Mouse (Mus musculus) intestine, embryonic 14.5 days (tissue): ENCODE results near the gene Hrh3. TPM values are rescaled to one million over a fixed set of nuclear protein-coding genes. Genes with fewer than 3 reads are reported as not detected.

Experiments used
- ATAC-seq: fragments of 200-750 bp; cut with Nextera tagmentation; replicated peaks from 2 replicates; pipeline ENCODE4 v1.8.0; 2017; ENCODE audit warnings: low read depth, moderate number of reproducible peaks, moderate TSS enrichment, moderate library complexity; ENCODE audit not compliant: low FRiP score, low TSS enrichment
- DNase-seq: peaks from one replicate; pipeline ENCODE4 v3.0.0-alpha.2; 2018; ENCODE audit warnings: low spot score
- H3K27ac ChIP-seq: fragments of 300-500 bp; sonication (generic); 2 replicates; pipeline ENCODE4 v1.5.1; 2014; ENCODE audit warnings: low read depth, mild to moderate bottlenecking, control low read depth
- H3K27me3 ChIP-seq: fragments of 300-500 bp; sonication (generic); replicated peaks from 2 replicates; pipeline ENCODE4 v1.6.1; 2014; ENCODE audit warnings: low read length, control low read depth; ENCODE audit not compliant: control insufficient read depth, insufficient read depth
- H3K36me3 ChIP-seq: fragments of 300-500 bp; sonication (generic); 2 replicates; pipeline ENCODE4 v1.6.1; 2014; ENCODE audit warnings: low read length, control low read depth; ENCODE audit not compliant: control insufficient read depth, insufficient read depth
- H3K4me1 ChIP-seq: fragments of 300-500 bp; sonication (generic); replicated peaks from 2 replicates; pipeline ENCODE4 v1.6.1; 2014; ENCODE audit warnings: low read length, control low read depth, mixed read lengths; ENCODE audit not compliant: control insufficient read depth, insufficient read depth
- H3K4me2 ChIP-seq: fragments of 300-500 bp; sonication (generic); 2 replicates; pipeline ENCODE4 v1.6.1; 2014; ENCODE audit warnings: low read length
- H3K4me3 ChIP-seq: fragments of 300-500 bp; sonication (generic); 2 replicates; pipeline ENCODE4 v1.5.1; 2014; ENCODE audit warnings: low read depth, low read length, control low read depth, mixed read lengths
- H3K9ac ChIP-seq: fragments of 300-500 bp; sonication (generic); 2 replicates; pipeline ENCODE4 v1.6.1; 2014; ENCODE audit warnings: mild to moderate bottlenecking, low read length
- H3K9me3 ChIP-seq: fragments of 300-500 bp; sonication (generic); 2 replicates; pipeline ENCODE4 v1.6.1; 2016; ENCODE audit warnings: low read length, control low read depth; ENCODE audit not compliant: control insufficient read depth
- WGBS: fragments of 180-500 bp; shearing (Covaris S2); extraction: QIAGEN DNeasy Blood & Tissue Kit; methylation state at CpG from one replicate; pipeline ENCODE4 v1.1.7; 2014; 5-methylcytosine and 5-hydroxymethylcytosine counted together
- polyA plus RNA-seq: library from polyadenylated mRNA; unstranded; fragments of >200 nt; fragmentation: Nextera tagmentation; extraction: Ambion mirVana; gene quantifications from 2 replicates; pipeline ENCODE4 v1.2.1, GENCODE M21; 2014

Hrh3 gene
- polyA plus RNA-seq, 1 experiment from 2014 or later, result 0.19 TPM

DNA sequence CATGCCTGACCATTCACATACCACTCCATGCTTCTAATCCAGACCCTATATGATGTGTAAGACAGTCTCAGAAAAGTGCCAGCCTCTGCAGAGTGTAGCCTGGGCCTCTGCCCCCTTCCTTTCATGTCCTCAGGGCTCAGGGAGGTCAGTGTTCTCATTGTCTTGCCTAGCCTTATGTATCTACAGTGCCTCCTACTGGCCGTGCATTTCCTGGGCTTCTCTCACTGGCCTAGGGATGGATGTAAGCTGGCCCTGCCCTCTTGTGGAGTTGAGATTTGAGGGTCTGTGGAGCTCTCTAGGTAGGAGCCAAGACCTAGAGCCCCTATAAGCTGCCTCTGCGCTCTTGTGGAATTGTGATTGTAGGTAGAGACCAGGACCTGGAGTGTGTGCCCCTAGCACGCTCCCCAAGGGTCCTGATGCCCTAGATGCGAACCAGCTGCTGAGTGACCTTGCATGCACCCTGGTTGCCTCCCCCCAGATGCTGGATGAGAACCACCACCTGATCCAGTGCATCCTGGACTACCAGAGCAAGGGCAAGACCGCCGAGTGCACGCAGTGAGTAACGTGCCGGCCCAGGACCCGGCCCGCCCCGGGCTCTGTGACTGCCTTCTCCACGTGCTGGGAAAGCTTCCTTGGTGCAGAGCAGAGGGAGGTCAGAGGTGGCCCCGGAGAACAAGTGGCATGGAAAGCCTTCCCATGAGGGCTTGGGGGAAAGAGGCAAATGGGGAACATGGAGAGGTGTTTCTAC lies 52.1 kb downstream of the Hrh3 start:
- Histone ChIP-seq H3K9me3 (no peaks in the 10 kb centered on the region), H3K4me1 (0 out of 2 replicates have a peak, but pooled peaks cover 3% of the 10 kb centered on the region), H3K4me2 (no peak overlapping the region), H3K27me3 (no peaks in the 10 kb centered on the region), H3K36me3 (peaks cover 31% of the 10 kb centered on the region), H3K9ac (no peak overlapping the region), H3K27ac (no peak overlapping the region), H3K4me3 (no peak overlapping the region)
- WGBS, result 87% methylated on average over 14 of the region's 14 CpGs
- no peak for ATAC-seq
- DNase-seq, result no peak

DNA sequence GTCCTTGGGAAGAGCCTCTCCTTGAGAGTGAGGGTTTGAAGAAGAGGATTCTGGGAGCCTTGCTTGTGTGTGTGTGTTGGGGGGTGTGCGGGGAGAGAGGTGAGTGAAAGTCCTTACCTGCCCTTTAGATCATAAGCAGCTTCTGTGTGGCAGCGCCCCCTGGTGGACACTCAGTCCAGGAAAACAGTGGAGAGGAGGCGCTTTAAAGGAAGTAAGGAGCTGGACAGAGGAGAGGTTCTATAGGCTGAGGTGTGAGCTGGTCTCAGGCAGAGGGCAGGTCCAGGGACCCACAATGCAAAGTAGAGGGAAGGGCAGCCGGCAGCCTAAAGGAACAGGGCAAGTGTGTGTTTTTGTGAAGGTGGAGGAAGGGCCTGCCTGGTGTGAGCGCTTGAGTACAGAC lies 53.3 kb downstream of the Hrh3 start:
- H3K4me1 ChIP-seq, result 0 out of 2 replicates have a peak, but pooled peaks cover 3% of the 10 kb centered on the region
- H3K4me2 ChIP-seq, result no peak overlapping the region
- H3K4me3 ChIP-seq, result no peak overlapping the region
- peaks cover 19% of the 10 kb centered on the region for H3K36me3 ChIP-seq
- H3K27ac ChIP-seq, result no peak overlapping the region
- DNase-seq (peak; percentile 95), ATAC-seq (0 out of 2 replicates have a peak, but pooled peaks have one; percentile 34)
- WGBS, result 28% methylated on average over 5 of the region's 5 CpGs
- no peaks in the 10 kb centered on the region for H3K9me3 ChIP-seq
- H3K27me3 ChIP-seq, result no peaks in the 10 kb centered on the region
- no peak overlapping the region for H3K9ac ChIP-seq

Other genes with a start within 250 kb of the Hrh3 start
- 5.2 and 5.4 TPM in 2 replicates for gene Taf4, start 127.8 kb downstream of the Hrh3 start, polyA plus RNA-seq
- gene Lsm14b, start 79.5 kb downstream of the Hrh3 start, polyA plus RNA-seq, result 6.2 and 6.3 TPM in 2 replicates
- gene Psma7, start 62.1 kb downstream of the Hrh3 start, polyA plus RNA-seq, result 612 and 735 TPM in 2 replicates
- 5.0 and 5.4 TPM in 2 replicates for gene Ss18l1, start 62.0 kb downstream of the Hrh3 start, polyA plus RNA-seq
- 24.2 and 27.5 TPM in 2 replicates for gene Mtg2, start 33.9 kb downstream of the Hrh3 start, polyA plus RNA-seq
- gene Osbpl2, start 14.8 kb upstream of the Hrh3 start, polyA plus RNA-seq, result 31.2 and 31.4 TPM in 2 replicates
- gene Adrm1, start 67.0 kb upstream of the Hrh3 start, polyA plus RNA-seq, result 159 TPM in 2 replicates
- gene Lama5, start 121.4 kb upstream of the Hrh3 start, polyA plus RNA-seq, result 63.7 and 65.1 TPM in 2 replicates
- gene Rps21, start 152.9 kb upstream of the Hrh3 start, polyA plus RNA-seq, result 771 and 871 TPM in 2 replicates
- gene Cables2, start 169.0 kb upstream of the Hrh3 start, polyA plus RNA-seq, result 17.1 and 20.3 TPM in 2 replicates
- 2.5 and 2.7 TPM in 2 replicates for gene Rbbp8nl, start 185.4 kb upstream of the Hrh3 start, polyA plus RNA-seq
- gene Gata5, start 230.2 kb upstream of the Hrh3 start, polyA plus RNA-seq, result 7.9 and 8.1 TPM in 2 replicates